Mouse (Mus musculus) ES-E14 (cell line): Measurements from ENCODE around the gene Gtf3c6.

ENCODE experiments used
- CHD2 ChIP-seq: IDR thresholded peaks from 2 replicates; pipeline ENCODE4 v1.6.1; 2014; ENCODE audit warnings: mild to moderate bottlenecking, low read depth, low read length, inconsistent platforms
- HCFC1 ChIP-seq: IDR thresholded peaks from 2 replicates; pipeline ENCODE4 v1.6.1; 2012; ENCODE audit warnings: low read length, inconsistent platforms, borderline replicate concordance; ENCODE audit not compliant: insufficient read depth
- MAFK ChIP-seq: IDR thresholded peaks from 2 replicates; pipeline ENCODE4 v1.6.1; 2014; ENCODE audit warnings: mild to moderate bottlenecking, low read depth, low read length, inconsistent platforms; ENCODE audit not compliant: insufficient read depth
- ZC3H11A ChIP-seq: IDR thresholded peaks from 2 replicates; pipeline ENCODE4 v1.6.1; 2012; ENCODE audit warnings: low read depth, mild to moderate bottlenecking, inconsistent platforms, low read length, borderline replicate concordance
- ZNF384 ChIP-seq: IDR thresholded peaks from 2 replicates; pipeline ENCODE4 v1.6.1; 2012; ENCODE audit warnings: low read depth, low read length, inconsistent platforms

DNA sequence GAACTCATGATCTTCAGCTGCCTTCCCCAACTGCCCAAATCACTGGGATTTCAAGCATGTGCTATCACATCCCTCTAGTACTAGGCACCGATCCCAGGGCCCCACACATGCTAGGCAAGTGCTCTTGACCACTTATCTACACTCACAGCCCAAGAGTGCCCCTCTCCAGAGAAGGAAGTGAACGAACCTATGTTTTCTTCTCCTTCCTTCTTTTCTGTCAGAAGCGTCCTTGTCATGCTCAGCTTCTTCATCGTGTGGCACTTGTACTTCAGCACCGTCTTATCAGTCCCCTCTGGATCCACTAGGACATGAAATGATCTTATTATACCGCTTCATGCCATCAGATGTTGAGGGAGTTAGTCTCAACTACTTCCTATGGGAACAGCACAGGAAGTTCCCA lies 6.9 kb downstream of the Gtf3c6 start:
- TF ChIP-seq CHD2 (no peak), MAFK (no peak), ZC3H11A (no peak), HCFC1 (no peak), ZNF384 (no peak)
